ENCODE assay signal across 8 mouse cellular contexts in genomic region chr3:36688874-36689273, GRCm38 (mm10). TPM values are rescaled to one million over a fixed set of nuclear protein-coding genes. Genes with fewer than 3 reads are reported as not detected.
A peak's percentile ranks its signal among the peaks of the same experiment; 100 is the strongest.
DNase-seq lines count a peak whose midpoint lies in the region; ATAC-seq and TF ChIP-seq lines count a peak whose summit lies in the region.

No protein-coding gene starts in this region.

- peak overlapping the region; percentile 78 for H3K4me3 ChIP-seq in gastrocnemius, adult 2 months
- peak overlapping the region; percentile 78 for H3K4me3 ChIP-seq in hindbrain, embryonic 16.5 days (ENCODE audit: low read length)
- H3K4me3 ChIP-seq in left cerebral cortex, adult 2 months = peak overlapping the region; percentile 50

- peaks cover 9% of the 10 kb centered on the region; the same call in 1 of the 2 replicates for H3K4me1 ChIP-seq in hindbrain, embryonic 16.5 days (ENCODE audit: control insufficient read depth, insufficient read depth, low read depth, low read length)

- 4% methylated on average over 21 of the region's 21 CpGs for WGBS in hindbrain, embryonic 16.5 days

- no peaks in the 10 kb centered on the region for H3K9me3 ChIP-seq in hindbrain, embryonic 16.5 days (ENCODE audit: control insufficient read depth, low read length)

- H3K27me3 ChIP-seq in hindbrain, embryonic 16.5 days (replicated peaks; ENCODE audit: control insufficient read depth, insufficient read depth, low read length) = no peaks in the 10 kb centered on the region

- peak overlapping the region; percentile 82 for H3K27ac ChIP-seq in gastrocnemius, adult 2 months
- H3K27ac ChIP-seq in hindbrain, embryonic 16.5 days (ENCODE audit: low read depth, low read length) = 0 out of 2 replicates have a peak overlapping the region, but pooled peaks have one; percentile 11
- H3K27ac ChIP-seq in left cerebral cortex, adult 2 months = peak overlapping the region; percentile 55; the same call in 1 of the 2 replicates

- H3K36me3 ChIP-seq in hindbrain, embryonic 16.5 days (ENCODE audit: control insufficient read depth, insufficient read depth, low read length) = no peaks in the 10 kb centered on the region

- peak overlapping the region; percentile 82 for H3K9ac ChIP-seq in hindbrain, embryonic 16.5 days (ENCODE audit: low read depth, low read length)

- H3K4me2 ChIP-seq in hindbrain, embryonic 16.5 days (ENCODE audit: low read length) = peak overlapping the region; percentile 74

- peak; percentile 60 for ATAC-seq in hindbrain, embryonic 16.5 days

- peak; percentile 74 for TF ChIP-seq CTCF in gastrocnemius, adult 2 months (IDR thresholded peaks at IDR 0.05)
- peak; percentile 69 for TF ChIP-seq CTCF in left cerebral cortex, adult 2 months (IDR thresholded peaks at IDR 0.05)

- DNase-seq in adrenal gland, adult 18-20 months (ENCODE audit: low spot score in 2 of 2) = peak; percentile 65 to 70
- DNase-seq in cerebellum, postnatal 25 days = peak; percentile 67 to 77
- DNase-seq in gastrocnemius, adult 2 months = peak; percentile 71
- DNase-seq in left cerebral cortex, adult 2 months (ENCODE audit: extremely low spot score in 1 of 2, low spot score in 2 of 2) = peak; percentile 51 to 67
- peak; percentile 79 to 82 for DNase-seq in lung, postnatal 4 days
- peak; percentile 47 for DNase-seq in right cerebral cortex, postnatal 25 days
- no peak for DNase-seq in MN1 (ENCODE audit: low spot score)

- intact Hi-C loops in gastrocnemius, adult 2 months (cut with DNase I) = loop anchor here (10.0 kb wide), 1 partner anchor 146 kb away; no protein-coding TSS in a partner anchor
- intact Hi-C loops in left cerebral cortex, adult 2 months (cut with DNase I) = loop anchor here (5.0 kb wide), 1 partner anchor 143 kb away; no protein-coding TSS in a partner anchor

RNA-seq across cellular contexts. Expression of gene Trpc3, which starts 1.1 kb away (rescaled TPM):
- 1 to 10 TPM; 1.6 to 2.6 TPM for total RNA-seq in adrenal gland, adult 18-20 months (2021)
- total RNA-seq in gastrocnemius, adult 2 months (2021) = 1 to 10 TPM; 3.4 to 4.0 TPM
- 11.3 and 14.6 TPM in 2 replicates for polyA plus RNA-seq in hindbrain, embryonic 16.5 days (2015; fragmentation: Nextera tagmentation; extraction: Ambion mirVana)
- total RNA-seq in left cerebral cortex, adult 2 months (2021) = 10 to 100 TPM; 18.3 to 19.3 TPM

Comparison
In these comparisons a context has a peak if more than half of its experiments do, and no peak if none do; other contexts are left out.
1. H3K27ac ChIP-seq: peak in every context shown above with its lines; median percentile 82 in gastrocnemius, adult 2 months; 55 in left cerebral cortex, adult 2 months; 11 in hindbrain, embryonic 16.5 days.